Mouse (Mus musculus) CH12.LX (cell line): ENCODE results near the gene Htr6. TPM values are rescaled to one million over a fixed set of nuclear protein-coding genes. Genes with fewer than 3 reads are reported as not detected.

ENCODE experiments used
- DNase-seq: peaks from one replicate; pipeline ENCODE4 v3.0.0-alpha.2; 2013; ENCODE audit errors: extremely low read depth
- H3K27ac ChIP-seq: 2 replicates; pipeline ENCODE4 v1.5.1; 2012; ENCODE audit warnings: low read depth, mild to moderate bottlenecking, control low read depth, moderate library complexity; ENCODE audit not compliant: insufficient read depth
- H3K27me3 ChIP-seq: replicated peaks from 2 replicates; pipeline ENCODE3; 2012; ENCODE audit warnings: inconsistent platforms
- H3K36me3 ChIP-seq, 2 experiments: replicated peaks in 1 of 2; 2 replicates each; pipeline versions ENCODE3 to v1.6.1; 2012; ENCODE audit warnings: inconsistent platforms in 1 of 2, low read length in 1 of 2, mild to moderate bottlenecking in 1 of 2, mixed read lengths in 1 of 2, moderate library complexity in 1 of 2; ENCODE audit not compliant: control insufficient read depth in 1 of 2, insufficient read depth in 1 of 2
- H3K4me1 ChIP-seq, 2 experiments: 2 replicates each; pipeline ENCODE4 v1.6.1; 2012; ENCODE audit warnings: inconsistent platforms in 1 of 2, moderate library complexity in 1 of 2; ENCODE audit not compliant: insufficient read depth in 2 of 2, control insufficient read depth in 1 of 2
- H3K4me2 ChIP-seq: 2 replicates; pipeline ENCODE4 v1.6.1; 2012; ENCODE audit warnings: low read depth, mild to moderate bottlenecking, control low read depth; ENCODE audit not compliant: poor library complexity, insufficient read depth, severe bottlenecking
- H3K4me3 ChIP-seq, 3 experiments: fragments of 150-350 bp in 1 of 3; sonication (generic) in 1 of 3; replicated peaks in 1 of 3; 2 replicates each; pipeline versions ENCODE3 to v1.5.1; 2011 to 2012; ENCODE audit warnings: low read depth in 2 of 3, low read length in 2 of 3, mild to moderate bottlenecking in 2 of 3, moderate library complexity in 2 of 3, control low read depth in 1 of 3, improper control_type of control experiment in 1 of 3, inconsistent platforms in 1 of 3, mixed read lengths in 1 of 3; ENCODE audit not compliant: poor library complexity in 1 of 3
- H3K79me2 ChIP-seq: replicated peaks from 2 replicates; pipeline ENCODE4 v1.6.1; 2012; ENCODE audit warnings: mild to moderate bottlenecking, moderate library complexity; ENCODE audit not compliant: control insufficient read depth, poor library complexity, insufficient read depth, severe bottlenecking; ENCODE audit errors: extremely low read depth
- H3K9ac ChIP-seq: 2 replicates; pipeline ENCODE4 v1.6.1; 2012; ENCODE audit warnings: low read depth, mild to moderate bottlenecking, control low read depth, moderate library complexity; ENCODE audit not compliant: insufficient read depth
- H3K9me3 ChIP-seq: replicated peaks from 2 replicates; pipeline ENCODE3; 2012; ENCODE audit warnings: low read length, inconsistent platforms, mixed read lengths
- CHD1 ChIP-seq: IDR thresholded peaks from 2 replicates; pipeline ENCODE4 v1.6.1; 2012; ENCODE audit warnings: low read depth, low read length, improper control_type of control experiment, inconsistent platforms
- CTCF ChIP-seq, 2 experiments: IDR thresholded peaks in 1 of 2; conservative IDR thresholded peaks in 1 of 2; 2 replicates each; pipeline ENCODE4 v1.5.1; 2011 to 2012; ENCODE audit warnings: low read depth in 2 of 2, low read length in 2 of 2, improper control_type of control experiment in 1 of 2, inconsistent platforms in 1 of 2, mild to moderate bottlenecking in 1 of 2, moderate library complexity in 1 of 2
- E2F4 ChIP-seq: IDR thresholded peaks from 2 replicates; pipeline ENCODE4 v1.6.1; 2011; ENCODE audit warnings: low read depth, low read length, improper control_type of control experiment; ENCODE audit not compliant: insufficient replicate concordance
- ELF1 ChIP-seq: IDR thresholded peaks from 2 replicates; pipeline ENCODE4 v1.6.1; 2014; ENCODE audit warnings: low read depth, mild to moderate bottlenecking, inconsistent platforms, low read length, improper control_type of control experiment
- EP300 ChIP-seq: IDR thresholded peaks from 2 replicates; pipeline ENCODE4 v1.6.1; 2011; ENCODE audit warnings: low read length, improper control_type of control experiment
- JUND ChIP-seq: conservative IDR thresholded peaks from 2 replicates; pipeline ENCODE4 v1.6.1; 2011; ENCODE audit warnings: low read depth, low read length, improper control_type of control experiment
- KAT2A ChIP-seq: IDR thresholded peaks from 2 replicates; pipeline ENCODE4 v1.6.1; 2012; ENCODE audit warnings: low read length, improper control_type of control experiment, inconsistent platforms; ENCODE audit not compliant: insufficient replicate concordance
- MAFK ChIP-seq: IDR thresholded peaks from 2 replicates; pipeline ENCODE4 v1.6.1; 2011; ENCODE audit warnings: low read length, improper control_type of control experiment; ENCODE audit not compliant: insufficient replicate concordance
- MAZ ChIP-seq: IDR thresholded peaks from 2 replicates; pipeline ENCODE4 v1.6.1; 2012; ENCODE audit warnings: low read depth, mild to moderate bottlenecking, inconsistent platforms, low read length, improper control_type of control experiment, moderate library complexity
- POLR2AphosphoS2 ChIP-seq: IDR thresholded peaks from 2 replicates; pipeline ENCODE4 v1.6.1; 2011; ENCODE audit warnings: low read depth, low read length, improper control_type of control experiment
- RAD21 ChIP-seq: IDR thresholded peaks from 2 replicates; pipeline ENCODE4 v1.6.1; 2011; ENCODE audit warnings: low read depth, mild to moderate bottlenecking, low read length, improper control_type of control experiment, moderate library complexity
- RCOR1 ChIP-seq: conservative IDR thresholded peaks from 2 replicates; pipeline ENCODE4 v1.6.1; 2012; ENCODE audit warnings: low read depth, mild to moderate bottlenecking, inconsistent platforms, low read length, improper control_type of control experiment
- TBP ChIP-seq: conservative IDR thresholded peaks from 2 replicates; pipeline ENCODE4 v1.6.1; 2011; ENCODE audit warnings: low read depth, low read length, improper control_type of control experiment
- UBTF ChIP-seq: IDR thresholded peaks from 2 replicates; pipeline ENCODE4 v1.6.1; 2012; ENCODE audit warnings: low read depth, mild to moderate bottlenecking, inconsistent platforms, low read length, improper control_type of control experiment, moderate library complexity
- USF1 ChIP-seq: IDR thresholded peaks from 2 replicates; pipeline ENCODE4 v1.6.1; 2014; ENCODE audit warnings: low read depth, mild to moderate bottlenecking, inconsistent platforms, low read length, improper control_type of control experiment
- ZC3H11A ChIP-seq: IDR thresholded peaks from 2 replicates; pipeline ENCODE4 v1.6.1; 2012; ENCODE audit warnings: low read depth, mild to moderate bottlenecking, inconsistent platforms, low read length, improper control_type of control experiment
- ZKSCAN1 ChIP-seq: IDR thresholded peaks from 2 replicates; pipeline ENCODE4 v1.6.1; 2012; ENCODE audit warnings: low read depth, inconsistent platforms, low read length, improper control_type of control experiment, borderline replicate concordance
- ZNF384 ChIP-seq: IDR thresholded peaks from 2 replicates; pipeline ENCODE4 v1.6.1; 2012; ENCODE audit warnings: low read depth, low read length, improper control_type of control experiment, inconsistent platforms
- dilution Hi-C: fragments of 300-500 bp; cut with MboI; formaldehyde crosslinking; loops from 2 replicates; pipeline ENCODE4 v1.14.3; 2020; ENCODE audit warnings: low sequenced_read_pairs; ENCODE audit not compliant: extremely low pct_unique_long_range_greater_than_20kb, extremely low pct_ligation_motif_present
- in situ Hi-C: fragments of 300-500 bp; cut with MboI; formaldehyde crosslinking; loops from 3 replicates; pipeline ENCODE4 v1.14.3; 2019; ENCODE audit warnings: low sequenced_read_pairs, low pct_ligation_motif_present, low pct_unique_long_range_greater_than_20kb, mixed read lengths
- polyA plus RNA-seq: library from polyadenylated mRNA; unstranded; fragments of >175 nt; gene quantifications from 2 replicates; pipeline ENCODE4 v1.2.1, GENCODE M21; 2012; ENCODE audit warnings: low read depth; ENCODE audit not compliant: insufficient read length
- total RNA-seq, 2 experiments: library from RNA; depleted of rRNA; stranded (reverse); fragments of 300-350 nt in 1 of 2; fragments of >200 nt in 1 of 2; gene quantifications; 2 replicates each; pipeline ENCODE4 v1.2.3; 2012 to 2014

The Htr6 gene
- total and polyA plus RNA-seq, 3 experiments, result not detected

DNA sequence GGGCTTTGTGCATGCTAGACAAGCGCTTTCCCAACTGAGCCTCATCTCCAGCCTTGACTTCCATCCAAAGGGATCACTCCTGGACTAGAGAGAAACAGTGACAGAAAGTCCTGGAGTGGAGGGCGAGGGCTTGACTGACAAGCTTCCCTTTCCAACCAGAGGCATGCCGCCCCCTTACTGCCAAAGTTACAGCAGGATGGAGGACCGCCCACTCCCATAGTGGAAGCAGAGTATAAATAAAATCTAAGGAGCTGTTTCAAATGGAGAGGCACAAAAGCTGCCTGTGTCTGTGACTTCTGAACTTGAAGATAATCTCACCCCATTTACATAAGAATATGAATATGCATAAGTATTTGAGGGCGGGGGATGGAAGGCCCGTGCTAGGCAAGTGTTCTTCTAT lies 26.9 kb downstream of the Htr6 start:
- no peak overlapping the region for H3K4me3 ChIP-seq
- peaks cover 0 to 4% of the 10 kb centered on the region in 2 experiments; a peak in 1 of 4 replicates for H3K4me1 ChIP-seq
- dilution Hi-C loops, result no loop called here
- H3K9ac ChIP-seq, result no peak overlapping the region
- peaks cover 9% of the 10 kb centered on the region for H3K9me3 ChIP-seq
- no peak for TF ChIP-seq TBP
- TF ChIP-seq E2F4, result no peak
- no peak for TF ChIP-seq UBTF
- no peak for TF ChIP-seq EP300
- no peak for TF ChIP-seq ZC3H11A
- no peak for TF ChIP-seq MAFK
- TF ChIP-seq CTCF (conservative IDR thresholded peaks at IDR 0.05 in 1 of 2, IDR thresholded peaks at IDR 0.05 in 1 of 2; ENCODE audit: low read depth in 2 of 2, low read length in 2 of 2), result no peak
- no peak for TF ChIP-seq USF1
- no peak for TF ChIP-seq RAD21
- no peak for TF ChIP-seq JUND
- TF ChIP-seq ZNF384, result no peak
- TF ChIP-seq ELF1, result no peak
- TF ChIP-seq POLR2AphosphoS2, result no peak
- TF ChIP-seq MAZ, result no peak
- TF ChIP-seq ZKSCAN1, result no peak
- TF ChIP-seq KAT2A, result no peak
- no peak for TF ChIP-seq RCOR1
- no peak for TF ChIP-seq CHD1
- TF ChIP-seq, all 38 proteins: peak for 0
- in situ Hi-C loops, result no loop called here
- H3K36me3 ChIP-seq, result peaks cover 0 to 58% of the 10 kb centered on the region in 2 experiments
- no peaks in the 10 kb centered on the region for H3K79me2 ChIP-seq
- H3K4me2 ChIP-seq, result no peak overlapping the region
- no peak for DNase-seq
- no peak overlapping the region for H3K27ac ChIP-seq
- H3K27me3 ChIP-seq, result no peaks in the 10 kb centered on the region

DNA sequence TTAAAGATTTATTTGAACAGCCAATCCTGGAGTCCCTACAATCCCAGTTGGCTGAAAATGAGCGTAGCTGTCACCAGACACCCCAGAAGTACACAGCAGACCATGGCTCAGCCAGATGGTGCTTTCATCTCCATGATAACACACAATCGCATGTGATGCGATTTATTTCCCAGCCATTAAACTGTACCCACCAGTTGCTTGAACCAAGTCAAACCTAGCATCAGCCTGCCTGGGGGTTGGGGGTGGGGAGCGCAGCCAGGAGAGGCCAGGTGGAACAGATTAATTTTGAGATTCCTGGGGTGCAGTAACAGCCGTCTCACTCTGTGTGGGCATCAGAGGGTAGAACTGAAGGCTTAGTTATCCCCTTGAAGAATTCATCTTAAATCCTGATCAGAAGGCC lies 29.0 kb downstream of the Htr6 start:
- dilution Hi-C loops, result no loop called here

More for the DNA sequence above, 29.0 kb downstream of the Htr6 start:
- Histone ChIP-seq H3K27me3 (no peaks in the 10 kb centered on the region), H3K9ac (no peak overlapping the region), H3K27ac (no peak overlapping the region), H3K79me2 (no peaks in the 10 kb centered on the region), H3K4me1 (peaks cover 0 to 7% of the 10 kb centered on the region in 2 experiments; a peak in 1 of 4 replicates), H3K4me3 (no peak overlapping the region), H3K36me3 (peaks cover 0 to 51% of the 10 kb centered on the region in 2 experiments), H3K9me3 (peaks cover 9% of the 10 kb centered on the region), H3K4me2 (no peak overlapping the region)
- DNase-seq, result no peak
- no peak for TF ChIP-seq E2F4
- in situ Hi-C loops, result no loop called here
